Mouse (Mus musculus): ENCODE measurements at regions not wholly inside any gene's neighbourhood (a gene's known extent, or its start where the extent isn't known, plus 50 kb on each side); places are given as distances from the start of the nearest gene placed in this dataset.

DNA sequence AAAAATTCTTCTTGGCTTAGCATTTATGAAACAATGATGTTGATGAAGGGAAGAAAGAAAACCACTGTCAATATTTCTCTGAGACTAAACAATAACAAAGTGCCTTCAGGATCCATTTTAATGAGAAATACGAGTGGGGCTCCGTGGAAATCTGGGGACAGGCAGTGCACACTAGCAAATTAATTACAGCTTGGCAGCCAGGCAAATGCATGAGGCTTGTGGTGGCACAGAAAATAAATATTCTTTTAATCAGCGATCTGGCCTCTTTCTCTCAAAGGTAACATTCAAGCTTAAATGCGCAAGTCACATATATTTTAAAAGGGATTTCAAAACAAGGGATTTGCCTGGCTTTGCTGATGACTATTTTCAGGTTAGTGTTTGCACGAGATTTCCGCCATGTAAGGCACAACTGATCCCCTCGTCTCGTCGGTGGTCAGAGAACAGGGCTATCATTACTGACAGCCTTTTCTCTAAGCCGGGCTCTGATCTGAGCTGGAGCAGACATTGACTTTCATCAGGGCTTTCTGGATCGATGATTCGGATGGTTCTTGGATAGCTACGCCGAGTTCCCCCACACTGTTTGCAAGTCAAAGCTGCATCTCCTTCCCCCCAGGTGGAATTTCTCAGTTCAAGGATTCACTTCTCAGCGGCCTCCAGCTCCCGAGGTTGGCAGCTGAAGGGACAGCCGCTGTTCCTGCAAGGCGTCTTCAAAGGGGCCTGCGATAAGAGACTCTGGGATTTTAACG, 109.1 kb upstream of the Ptbp2 start:
- DNase-seq (ENCODE audit: low read depth, low spot score), result no peak

DNA sequence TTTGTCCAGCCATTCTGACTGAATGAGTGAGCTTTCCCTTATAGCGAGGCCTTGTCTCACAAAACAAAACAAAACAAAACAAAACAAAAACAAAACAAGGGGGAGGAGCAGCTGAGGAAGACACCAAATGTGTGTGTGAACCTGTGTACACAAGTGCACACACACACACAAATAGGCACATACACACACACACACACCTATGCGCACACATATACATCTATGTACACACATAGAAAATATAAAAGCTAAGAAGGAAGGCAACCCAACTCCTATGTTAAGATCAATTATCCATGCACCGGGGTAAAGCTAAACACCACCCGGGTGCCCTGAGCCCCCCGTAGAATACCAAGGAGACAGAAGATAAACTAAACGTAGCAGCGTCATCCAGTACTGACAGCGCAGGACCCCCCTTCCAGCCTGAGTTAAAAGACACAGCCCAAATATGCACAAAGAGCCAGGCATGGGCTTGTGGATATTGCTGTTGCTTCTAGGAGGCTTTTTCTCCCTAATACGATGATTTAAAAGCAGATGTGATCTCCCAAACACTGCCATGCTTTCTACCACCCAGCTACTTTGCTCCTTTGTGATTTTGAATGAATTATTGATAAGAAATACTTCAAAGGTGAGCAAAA, 108.4 kb upstream of the Ptbp2 start:
- no peak for DNase-seq (ENCODE audit: low read depth, low spot score)

DNA sequence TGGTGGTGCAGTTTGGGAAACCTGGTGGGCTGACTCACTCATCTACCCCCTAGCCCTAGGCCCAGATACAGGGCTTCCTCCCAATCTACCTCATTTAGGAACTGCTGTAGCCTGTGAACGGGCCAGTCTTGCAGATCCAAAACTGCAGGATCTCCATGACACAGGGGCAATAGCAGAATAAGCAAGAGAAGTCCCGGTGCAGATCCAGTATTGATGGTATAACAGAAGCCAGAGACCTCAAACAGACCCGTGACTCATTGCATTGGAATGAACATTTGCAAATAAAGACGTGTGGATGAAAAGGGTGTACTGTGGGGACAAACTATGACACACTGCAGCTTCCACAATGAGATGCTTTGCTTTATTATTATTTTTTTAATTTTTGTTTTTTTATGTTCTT, 106.6 kb upstream of the Ptbp2 start:
- DNase-seq (ENCODE audit: low read depth, low spot score), result no peak

DNA sequence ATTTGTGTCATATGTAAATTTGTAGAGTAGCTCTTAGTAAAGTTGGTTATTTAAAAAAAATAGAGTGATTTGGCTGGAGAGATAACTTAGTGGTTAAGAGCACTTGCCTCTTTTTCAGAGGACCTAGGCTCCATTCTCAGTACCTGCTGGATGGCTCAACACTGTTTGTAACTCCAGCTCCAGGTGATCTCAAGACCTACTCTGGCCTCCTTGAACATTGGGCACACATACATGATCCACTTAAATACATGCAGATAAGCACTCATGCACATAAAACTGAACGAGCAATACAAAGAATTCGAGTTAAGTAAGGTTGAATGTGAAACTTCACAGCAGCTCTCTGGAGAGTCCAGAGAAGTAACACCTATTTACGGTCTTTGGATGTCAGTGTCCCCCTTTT, 104.2 kb upstream of the Ptbp2 start:
- DNase-seq (ENCODE audit: low read depth, low spot score), result no peak

DNA sequence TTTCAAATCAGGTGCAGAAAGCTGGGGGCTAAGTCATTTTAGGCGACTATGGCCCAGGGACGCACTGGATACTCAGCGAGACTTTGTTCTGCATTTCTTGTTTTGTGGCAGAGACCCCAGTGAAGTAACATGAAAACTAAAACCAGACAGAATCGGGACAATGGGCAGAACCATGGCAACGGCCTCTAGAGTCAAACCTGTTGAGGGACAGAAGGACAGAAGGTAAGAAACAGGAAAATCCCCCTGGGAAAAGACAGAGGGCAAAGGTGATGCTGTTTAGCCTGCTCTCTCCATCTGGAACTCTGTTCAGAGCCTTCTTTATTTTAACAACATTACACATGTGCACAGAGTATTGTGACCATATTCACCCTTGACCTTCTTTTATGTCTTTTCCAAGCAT, 92.1 kb upstream of the Ptbp2 start:
- DNase-seq (ENCODE audit: low read depth, low spot score), result no peak

DNA sequence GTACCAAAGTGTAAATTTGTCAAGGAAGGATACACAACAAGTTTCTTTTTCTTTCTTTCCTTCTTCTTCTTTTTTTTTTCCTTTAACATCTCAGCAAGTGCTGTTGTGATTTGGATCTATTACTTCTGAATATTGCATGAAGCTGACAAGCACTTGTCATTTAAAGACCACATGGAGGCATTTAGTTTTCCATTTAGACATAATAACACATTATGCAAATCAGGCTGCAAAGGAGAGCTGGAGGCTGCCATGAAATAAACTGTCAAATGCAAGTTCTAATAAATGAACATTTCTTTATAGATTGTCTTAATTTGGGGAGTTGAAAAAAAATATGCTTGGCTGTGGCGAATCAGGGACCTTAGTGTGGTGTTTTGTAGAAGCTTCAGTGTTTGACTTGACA, 90.8 kb upstream of the Ptbp2 start:
- DNase-seq (ENCODE audit: low read depth, low spot score), result no peak

DNA sequence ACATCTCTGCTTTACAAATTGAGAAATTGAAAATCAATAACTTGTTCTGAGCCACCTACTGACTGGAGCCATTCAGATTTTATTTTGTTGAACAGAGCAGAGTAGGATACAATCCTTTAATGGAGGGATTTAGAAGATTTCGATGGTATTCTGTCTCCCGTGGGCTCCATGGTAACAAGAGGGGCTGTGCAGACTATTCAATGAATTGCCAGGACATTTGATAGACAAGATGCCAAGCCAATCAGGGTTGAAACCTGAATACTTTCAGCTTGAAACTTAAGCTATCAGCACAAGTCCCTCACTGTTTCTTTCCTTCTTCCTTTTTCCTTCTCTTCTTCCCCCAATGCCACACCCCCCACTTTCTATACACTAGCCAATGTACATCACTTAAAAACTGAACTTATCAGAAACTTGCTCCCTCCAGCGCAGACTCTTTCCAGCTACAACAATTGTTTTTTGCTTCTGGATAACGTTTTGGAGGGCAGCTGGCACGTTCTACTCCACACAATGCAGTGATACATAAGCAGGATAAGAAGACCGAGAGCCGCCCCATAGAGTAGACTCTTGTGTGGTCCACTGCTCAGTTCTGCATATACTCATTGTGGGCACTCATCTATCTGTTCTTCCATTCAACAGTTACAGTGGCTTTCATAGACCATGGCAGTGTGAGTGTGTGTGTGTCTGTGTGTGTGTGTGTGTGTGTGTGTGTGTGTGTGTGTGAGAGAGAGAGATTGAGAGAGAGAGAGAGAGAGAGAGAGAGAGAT, 78.1 kb upstream of the Ptbp2 start:
- DNase-seq (ENCODE audit: low read depth, low spot score), result no peak
